Mouse (Mus musculus) thymus, adult 2 months (tissue): ENCODE data around the gene Gm973.

Experiments
- CTCF ChIP-seq: fragments of 200-500 bp; IDR thresholded peaks from 2 replicates; pipeline ENCODE4 v1.5.1; 2012; ENCODE audit warnings: mild to moderate bottlenecking, control low read depth, low read length, moderate library complexity, borderline replicate concordance; ENCODE audit not compliant: control insufficient read depth, poor library complexity, insufficient read depth; ENCODE audit errors: extremely low read depth
- POLR2A ChIP-seq: fragments of 200-500 bp; IDR thresholded peaks from 2 replicates; pipeline ENCODE4 v1.6.1; 2012; ENCODE audit warnings: mild to moderate bottlenecking, low read length, control low read depth, moderate library complexity; ENCODE audit not compliant: control insufficient read depth, poor library complexity, insufficient read depth; ENCODE audit errors: extremely low read depth

- TF ChIP-seq CTCF (no peak), POLR2A (no peak)
Observed at GRCm38 (mm10) chr1:59619201-59619600, 103.1 kb downstream of the Gm973 start.
